Mouse (Mus musculus) G1E (cell line): ENCODE measurements around the gene Abl1.

Experiments used
- CTCF ChIP-seq: IDR thresholded peaks from 2 replicates; pipeline ENCODE4 v1.5.1; 2012; ENCODE audit warnings: low read depth, low read length, inconsistent platforms, mixed read lengths
- GATA1 ChIP-seq: IDR thresholded peaks from 2 replicates; pipeline ENCODE4 v1.6.1; 2012; ENCODE audit warnings: borderline replicate concordance, low read length, inconsistent platforms, mixed read lengths
- TAL1 ChIP-seq: conservative IDR thresholded peaks from 2 replicates; pipeline ENCODE4 v1.6.1; 2012; ENCODE audit warnings: low read depth, low read length, inconsistent platforms, mixed read lengths

GRCm38 (mm10) chr2:31757472-31757871 lies 69.3 kb downstream of the Abl1 start:
- TF ChIP-seq GATA1, result no peak
- no peak for TF ChIP-seq CTCF
- no peak for TF ChIP-seq TAL1
